Mouse (Mus musculus) liver, postnatal 0 days (tissue): ENCODE measurements around the gene Mark3. TPM values are rescaled to one million over a fixed set of nuclear protein-coding genes. Genes with fewer than 3 reads are reported as not detected.

Source experiments
- ATAC-seq: fragments of 200-750 bp; cut with Nextera tagmentation; 2 replicates; pipeline ENCODE4 v1.8.0; 2017; ENCODE audit warnings: mild to moderate bottlenecking, moderate library complexity
- DNase-seq: peaks from one replicate; pipeline ENCODE4 v3.0.0-alpha.2; 2016
- H3K27ac ChIP-seq: fragments of 300-500 bp; sonication (generic); 2 replicates; pipeline ENCODE4 v1.5.1; 2014; ENCODE audit warnings: antibody characterized with exemption, moderate library complexity, mild to moderate bottlenecking, low read depth
- H3K27me3 ChIP-seq: fragments of 300-500 bp; sonication (generic); 2 replicates; pipeline ENCODE4 v1.6.1; 2014; ENCODE audit warnings: low read length, control low read depth, mixed read lengths; ENCODE audit not compliant: insufficient read depth
- H3K36me3 ChIP-seq: fragments of 300-500 bp; sonication (generic); replicated peaks from 2 replicates; pipeline ENCODE4 v1.6.1; 2014; ENCODE audit warnings: mild to moderate bottlenecking, control low read depth, low read length, moderate library complexity, mixed read lengths; ENCODE audit not compliant: insufficient read depth
- H3K4me1 ChIP-seq: fragments of 300-500 bp; sonication (generic); 2 replicates; pipeline ENCODE4 v1.6.1; 2014; ENCODE audit warnings: antibody characterized with exemption, mild to moderate bottlenecking, control low read depth; ENCODE audit not compliant: insufficient read depth
- H3K4me2 ChIP-seq: fragments of 300-500 bp; sonication (generic); 2 replicates; pipeline ENCODE4 v1.6.1; 2014; ENCODE audit warnings: low read depth, mild to moderate bottlenecking, low read length, moderate library complexity, mixed read lengths
- H3K4me3 ChIP-seq: fragments of 300-500 bp; sonication (generic); 2 replicates; pipeline ENCODE4 v1.5.1; 2014; ENCODE audit warnings: low read depth, low read length
- H3K9ac ChIP-seq: fragments of 300-500 bp; sonication (generic); replicated peaks from 2 replicates; pipeline ENCODE4 v1.6.1; 2014; ENCODE audit warnings: mild to moderate bottlenecking, moderate library complexity
- H3K9me3 ChIP-seq: fragments of 300-500 bp; sonication (generic); 2 replicates; pipeline ENCODE4 v1.6.1; 2016; ENCODE audit warnings: mild to moderate bottlenecking, control low read depth, low read length, mixed read lengths
- CTCF ChIP-seq: sonication (generic); IDR thresholded peaks from 2 replicates; pipeline ENCODE4 v1.5.1; 2016; ENCODE audit warnings: antibody characterized with exemption, low read depth
- EP300 ChIP-seq: IDR thresholded peaks from 2 replicates; pipeline ENCODE4 v1.6.1; 2016; ENCODE audit warnings: antibody characterized with exemption, low read depth, mild to moderate bottlenecking
- WGBS: fragments of 180-500 bp; shearing (Covaris S2); extraction: QIAGEN DNeasy Blood & Tissue Kit; methylation state at CpG from one replicate; pipeline ENCODE4 v1.1.7; 2014; ENCODE audit not compliant: insufficient replicate concordance; 5-methylcytosine and 5-hydroxymethylcytosine counted together
- polyA plus RNA-seq: library from polyadenylated mRNA; unstranded; fragments of >200 nt; fragmentation: Nextera tagmentation; extraction: Ambion mirVana; gene quantifications from 2 replicates; pipeline ENCODE4 v1.2.1, GENCODE M21; 2015

The Mark3 gene
- polyA plus RNA-seq, 1 experiment from 2014 or later, result 9.5 TPM

DNA sequence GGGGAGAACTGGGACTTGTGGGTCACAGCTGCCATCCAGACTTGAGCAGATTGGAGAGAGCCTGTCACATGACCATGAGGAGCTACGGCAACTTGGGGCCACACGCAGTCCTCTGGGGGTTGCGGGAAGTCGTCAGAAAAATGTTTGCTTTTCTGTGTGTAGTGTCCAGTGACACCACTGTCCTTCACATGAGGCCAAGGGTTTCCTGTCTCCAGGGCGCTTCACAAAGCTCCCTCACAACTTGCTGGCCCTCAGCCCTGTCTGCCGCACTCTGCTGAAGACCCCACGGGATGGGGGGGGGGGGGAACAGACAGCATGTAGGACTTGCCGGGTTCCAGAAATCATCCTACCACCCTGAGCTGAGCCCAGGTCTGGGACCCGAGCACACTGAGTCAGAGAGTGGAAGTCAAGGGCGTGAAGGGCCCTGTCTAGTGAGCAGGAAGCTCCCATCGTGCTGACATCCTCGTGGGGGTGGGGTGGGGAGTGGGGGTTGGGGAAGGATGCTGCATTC, 120.0 kb downstream of the Mark3 start:
- peak; percentile 47 for ATAC-seq

DNA sequence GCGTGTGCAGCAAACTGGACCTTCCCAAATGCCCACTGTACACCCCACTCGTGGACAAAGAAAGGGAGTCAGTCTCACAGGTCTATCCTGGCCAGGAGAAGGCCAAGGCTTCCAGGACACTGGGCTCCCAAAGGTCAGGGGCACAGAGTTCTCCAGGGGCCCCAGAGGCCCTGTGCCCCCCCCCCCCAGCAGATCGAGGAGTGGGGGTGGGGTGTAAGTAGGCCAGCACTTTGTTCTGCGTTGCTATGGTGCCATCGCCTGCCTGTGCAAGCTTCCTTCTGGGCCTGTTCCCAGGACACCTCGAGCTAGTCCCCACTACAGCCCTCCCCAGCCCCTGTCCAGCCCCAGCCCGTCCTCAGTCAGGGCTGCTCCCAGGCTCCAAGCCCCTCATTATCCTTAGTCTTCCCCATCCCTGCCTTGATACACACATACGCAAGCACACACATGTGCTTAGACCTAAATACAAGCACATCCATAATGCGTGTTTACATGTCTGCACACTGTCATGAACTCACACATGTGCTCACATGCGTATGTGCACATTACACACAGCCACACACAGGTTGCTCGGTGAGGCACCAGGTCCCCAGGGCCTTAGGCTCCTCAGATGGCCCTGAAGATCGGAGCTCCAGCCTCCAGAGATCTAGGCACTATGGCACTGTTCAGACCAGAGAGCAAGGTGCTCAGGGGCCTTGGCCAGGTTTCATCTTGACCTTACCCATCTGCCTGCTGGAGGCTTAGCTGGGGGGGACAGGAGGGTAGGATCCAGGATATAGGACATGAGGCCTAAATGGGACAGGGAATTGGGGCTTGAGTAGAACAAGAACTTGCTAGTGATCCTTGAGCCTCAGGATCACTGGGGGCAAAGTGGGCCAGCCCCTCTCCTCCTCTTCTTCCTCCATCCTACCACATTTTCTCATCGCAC, 120.8 kb downstream of the Mark3 start:
- H3K27ac ChIP-seq, result 0 out of 2 replicates have a peak overlapping the region, but pooled peaks have one; percentile 75

More for the DNA sequence above, 120.0 kb downstream of the Mark3 start:
- no peak for TF ChIP-seq CTCF
- no peak for TF ChIP-seq EP300
- Histone ChIP-seq H3K36me3 (no peaks in the 10 kb centered on the region), H3K4me1 (peaks cover 21% of the 10 kb centered on the region), H3K9ac (0 out of 2 replicates have a peak overlapping the region, but pooled peaks have one; percentile 7), H3K27ac (peak overlapping the region; percentile 75), H3K4me2 (peak overlapping the region; percentile 2; the same call in 1 of the 2 replicates), H3K4me3 (no peak overlapping the region), H3K9me3 (no peaks in the 10 kb centered on the region), H3K27me3 (no peaks in the 10 kb centered on the region)
- no peak for DNase-seq
- WGBS, result 19% methylated on average over 12 of the region's 12 CpGs

DNA sequence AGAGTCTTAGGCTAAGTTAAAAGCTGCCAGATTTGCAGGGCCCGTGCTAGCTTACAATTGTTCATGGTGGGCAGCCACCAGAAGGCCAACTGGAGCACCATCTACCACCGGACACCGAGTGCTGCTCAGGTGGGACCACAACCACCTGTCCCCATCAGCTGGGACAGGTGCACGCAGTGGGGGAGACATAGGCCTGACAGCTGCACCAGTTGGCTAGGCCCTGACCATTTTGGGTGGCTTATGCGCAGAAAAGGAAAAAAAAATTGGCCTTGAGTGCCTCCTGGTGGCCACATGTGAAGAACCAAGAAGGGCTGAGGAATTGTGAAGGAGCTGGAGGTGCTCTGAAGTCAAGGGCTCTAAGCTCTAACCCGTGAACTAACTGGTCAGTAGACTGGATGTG, 121.9 kb downstream of the Mark3 start:
- no peak overlapping the region for H3K4me3 ChIP-seq
- H3K9ac ChIP-seq, result no peak overlapping the region
- H3K4me2 ChIP-seq, result no peak overlapping the region
- H3K36me3 ChIP-seq, result no peaks in the 10 kb centered on the region
- ATAC-seq (peak; percentile 37), DNase-seq (peak; percentile 79)
- 29% methylated on average over 6 of the region's 6 CpGs for WGBS
- H3K27me3 ChIP-seq, result no peaks in the 10 kb centered on the region
- peaks cover 18% of the 10 kb centered on the region for H3K4me1 ChIP-seq
- H3K27ac ChIP-seq, result no peak overlapping the region
- no peaks in the 10 kb centered on the region for H3K9me3 ChIP-seq
- peak; percentile 85 for TF ChIP-seq CTCF
- TF ChIP-seq EP300, result no peak

More for the DNA sequence above, 120.8 kb downstream of the Mark3 start:
- Histone ChIP-seq H3K9me3 (no peaks in the 10 kb centered on the region), H3K4me1 (peaks cover 18% of the 10 kb centered on the region), H3K36me3 (no peaks in the 10 kb centered on the region), H3K27me3 (no peaks in the 10 kb centered on the region), H3K4me2 (no peak overlapping the region), H3K9ac (no peak overlapping the region), H3K4me3 (no peak overlapping the region)
- no peak for TF ChIP-seq CTCF
- no peak for TF ChIP-seq EP300
- DNase-seq (no peak), ATAC-seq (no peak)
- 62% methylated on average over 13 of the region's 13 CpGs for WGBS

DNA sequence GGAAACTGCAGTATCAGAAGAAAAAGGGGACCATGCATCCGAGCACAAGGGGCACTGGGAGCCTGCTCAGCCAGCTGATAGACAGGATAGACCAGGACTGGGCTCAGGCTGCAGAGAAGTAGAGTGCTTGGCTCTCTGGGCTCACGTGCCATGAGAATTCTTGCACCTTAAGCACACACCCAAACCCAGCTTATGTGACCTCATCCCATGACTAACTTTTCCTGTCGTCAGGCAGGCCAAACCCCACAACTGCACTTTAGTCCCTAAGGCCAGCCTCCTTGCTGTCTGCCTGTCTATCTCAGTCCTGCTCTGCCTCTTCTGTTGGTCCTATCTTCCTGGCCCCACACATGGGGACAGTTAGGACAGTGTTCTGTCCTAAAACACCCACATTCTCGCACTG, 123.4 kb downstream of the Mark3 start:
- H3K36me3 ChIP-seq, result no peaks in the 10 kb centered on the region
- no peak overlapping the region for H3K9ac ChIP-seq
- no peak overlapping the region for H3K27ac ChIP-seq
- no peak for TF ChIP-seq CTCF
- H3K9me3 ChIP-seq, result no peaks in the 10 kb centered on the region
- no peak overlapping the region for H3K4me3 ChIP-seq
- H3K4me2 ChIP-seq, result no peak overlapping the region
- ATAC-seq (no peak), DNase-seq (no peak)
- H3K4me1 ChIP-seq, result peaks cover 18% of the 10 kb centered on the region
- no peaks in the 10 kb centered on the region for H3K27me3 ChIP-seq
- 64% methylated on average over 4 of the region's 4 CpGs for WGBS

DNA sequence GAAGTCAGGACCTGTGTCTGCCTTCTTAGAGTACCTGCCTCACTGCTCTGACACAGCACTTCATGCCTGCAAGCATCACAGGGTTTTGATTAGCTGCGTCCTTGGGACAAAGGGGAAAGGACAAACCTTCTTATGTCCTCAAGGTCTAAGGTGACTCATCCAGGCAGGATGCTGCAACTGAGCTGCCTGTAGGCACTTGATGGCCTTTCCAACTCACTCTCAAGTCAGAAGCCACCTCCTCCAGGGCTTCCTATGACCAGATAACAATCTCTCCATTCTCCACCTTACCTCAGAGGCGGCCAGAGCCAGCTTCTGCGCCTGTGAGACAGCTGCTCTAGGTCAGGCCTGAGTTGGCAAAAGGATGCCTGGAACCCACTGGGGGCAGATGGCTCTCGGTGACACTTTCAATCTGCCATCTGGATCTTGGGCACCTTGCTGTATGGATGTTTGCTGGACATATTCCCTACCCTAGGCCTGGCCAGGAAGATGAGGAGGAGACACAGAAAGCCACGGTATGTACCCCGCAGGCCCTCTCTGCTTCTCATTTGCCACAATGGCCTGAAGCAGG, 124.1 kb downstream of the Mark3 start:
- no peak overlapping the region for H3K27ac ChIP-seq
- DNase-seq, result no peak
- 78% methylated on average over 6 of the region's 6 CpGs for WGBS
- TF ChIP-seq CTCF, result no peak
- no peak for TF ChIP-seq EP300
- no peak overlapping the region for H3K4me2 ChIP-seq
- H3K27me3 ChIP-seq, result no peaks in the 10 kb centered on the region
- H3K4me1 ChIP-seq, result peaks cover 11% of the 10 kb centered on the region
- no peak for ATAC-seq
- no peak overlapping the region for H3K4me3 ChIP-seq
- no peaks in the 10 kb centered on the region for H3K9me3 ChIP-seq
- H3K36me3 ChIP-seq, result no peaks in the 10 kb centered on the region
- no peak overlapping the region for H3K9ac ChIP-seq

DNA sequence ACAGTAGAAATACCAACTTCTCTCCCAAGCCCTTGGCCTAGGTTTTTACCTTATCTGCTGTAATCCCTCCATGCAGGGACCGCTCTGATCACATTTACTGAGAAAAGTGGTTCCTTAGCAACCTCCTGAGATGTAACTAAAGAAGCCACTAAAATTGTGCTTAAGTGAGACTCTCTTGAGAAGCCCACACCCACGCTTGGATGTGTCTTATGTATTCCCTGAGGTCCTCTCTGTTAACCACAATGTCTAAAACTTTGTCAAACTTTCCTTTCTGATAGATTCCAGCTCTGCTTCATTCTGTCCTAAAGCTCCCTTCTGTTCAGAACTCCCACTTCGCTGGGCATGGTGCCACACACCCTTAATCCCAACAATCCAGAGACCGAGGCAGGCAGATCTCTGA, 125.2 kb downstream of the Mark3 start:
- Histone ChIP-seq H3K36me3 (no peaks in the 10 kb centered on the region), H3K4me3 (no peak overlapping the region), H3K27me3 (no peaks in the 10 kb centered on the region), H3K4me1 (peaks cover under 1% of the 10 kb centered on the region), H3K9ac (no peak overlapping the region), H3K4me2 (no peak overlapping the region), H3K27ac (no peak overlapping the region), H3K9me3 (no peaks in the 10 kb centered on the region)
- 76% methylated on average over 4 of the region's 4 CpGs for WGBS
- ATAC-seq (no peak), DNase-seq (no peak)
- TF ChIP-seq CTCF (no peak), EP300 (no peak)
